Mouse (Mus musculus): ENCODE data around the gene Trpv5. TPM values are rescaled to one million over a fixed set of nuclear protein-coding genes. Genes with fewer than 3 reads are reported as not detected.

Gene Trpv5
- polyA plus RNA-seq, 1 experiment from 2014 or later = not detected

DNA sequence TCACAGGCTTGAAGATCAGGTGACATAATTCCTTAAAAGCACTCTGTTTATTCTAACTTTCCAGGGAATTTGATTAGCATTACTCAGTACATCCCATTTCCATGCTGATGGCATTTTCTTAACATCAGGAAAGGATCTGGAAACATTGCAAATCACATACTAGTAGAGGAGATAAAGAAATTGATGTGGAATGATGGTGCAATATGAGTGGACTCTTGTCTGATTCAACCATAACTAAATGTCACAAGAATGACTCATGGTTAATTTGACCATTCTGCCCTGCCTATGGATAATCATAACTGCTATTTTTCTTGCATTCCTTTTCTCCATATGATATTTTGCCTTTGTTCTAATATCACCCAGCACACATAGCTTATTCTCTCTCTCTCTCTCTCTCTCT, 11.6 kb upstream of the Trpv5 start:
- H3K4me2 ChIP-seq (ENCODE audit: low read length) = no peak overlapping the region
- H3K36me3 ChIP-seq (ENCODE audit: control insufficient read depth, insufficient read depth, low read length) = no peaks in the 10 kb centered on the region
- H3K27ac ChIP-seq (ENCODE audit: low read depth, low read length) = no peak overlapping the region
- no peaks in the 10 kb centered on the region for H3K27me3 ChIP-seq (replicated peaks; ENCODE audit: control insufficient read depth, insufficient read depth, low read length)
- no peak for ATAC-seq
- H3K9ac ChIP-seq (ENCODE audit: low read length) = no peak overlapping the region
- no peak overlapping the region for H3K4me3 ChIP-seq (ENCODE audit: low read depth, low read length)
- H3K4me1 ChIP-seq (ENCODE audit: control insufficient read depth, insufficient read depth, low read length) = no peaks in the 10 kb centered on the region
- no peaks in the 10 kb centered on the region for H3K9me3 ChIP-seq (replicated peaks; ENCODE audit: control insufficient read depth, low read length)
- no peak for DNase-seq (ENCODE audit: low spot score)

DNA sequence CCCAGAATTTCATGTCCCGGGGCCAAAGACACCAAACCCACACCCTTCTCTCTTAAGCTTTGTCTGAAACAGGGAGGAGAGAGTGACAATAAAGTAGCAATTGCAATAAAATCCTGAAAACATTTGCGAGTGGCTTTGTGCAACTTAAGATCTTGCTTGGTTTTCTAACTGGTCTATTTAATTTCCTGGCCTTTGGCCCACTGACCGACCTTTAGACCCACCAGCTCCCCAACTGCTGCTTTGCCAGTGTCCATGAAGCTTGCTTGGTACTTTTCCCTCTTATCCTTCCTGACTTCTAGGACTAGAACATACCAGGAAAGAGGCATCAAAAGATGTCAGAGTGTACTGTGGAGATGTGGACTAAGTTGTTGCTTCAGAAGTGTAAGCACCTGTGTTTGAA, 5.0 kb upstream of the Trpv5 start:
- H3K4me1 ChIP-seq (ENCODE audit: control insufficient read depth, insufficient read depth, low read length) = no peaks in the 10 kb centered on the region
- H3K27me3 ChIP-seq (replicated peaks; ENCODE audit: control insufficient read depth, insufficient read depth, low read length) = no peaks in the 10 kb centered on the region
- no peak overlapping the region for H3K27ac ChIP-seq (ENCODE audit: low read depth, low read length)
- no peak overlapping the region for H3K4me3 ChIP-seq (ENCODE audit: low read depth, low read length)
- ATAC-seq (no peak), DNase-seq (ENCODE audit: low spot score) (no peak)
- no peak overlapping the region for H3K9ac ChIP-seq (ENCODE audit: low read length)
- no peaks in the 10 kb centered on the region for H3K9me3 ChIP-seq (replicated peaks; ENCODE audit: control insufficient read depth, low read length)
- no peak overlapping the region for H3K4me2 ChIP-seq (ENCODE audit: low read length)
- WGBS = 88% methylated on average over 3 of the region's 3 CpGs
- no peaks in the 10 kb centered on the region for H3K36me3 ChIP-seq (ENCODE audit: control insufficient read depth, insufficient read depth, low read length)

DNA sequence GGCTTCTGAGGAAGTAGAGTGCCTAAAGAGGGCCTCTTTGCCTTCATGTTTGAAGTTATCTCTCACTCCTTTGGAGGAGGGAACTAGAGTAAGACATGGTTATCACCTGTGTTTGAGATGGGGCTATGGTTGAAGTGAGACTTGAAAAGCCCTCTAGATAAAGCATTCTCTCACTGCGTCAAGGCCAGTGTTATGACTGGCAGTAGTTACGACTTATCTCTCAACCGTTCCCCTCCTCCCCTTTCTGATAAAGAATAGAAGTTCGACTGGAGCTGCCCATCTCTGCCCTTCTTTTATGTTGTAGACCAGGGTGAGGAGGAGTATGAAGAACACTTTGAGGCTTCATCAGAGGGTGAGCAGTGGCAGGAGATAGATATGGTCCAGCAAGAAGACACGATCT, 4.3 kb upstream of the Trpv5 start:
- H3K9ac ChIP-seq (ENCODE audit: low read length) = no peak overlapping the region
- H3K4me1 ChIP-seq (ENCODE audit: control insufficient read depth, insufficient read depth, low read length) = no peaks in the 10 kb centered on the region
- no peak for DNase-seq (ENCODE audit: low spot score)
- WGBS = 94% methylated on average over 5 of the region's 5 CpGs
- no peaks in the 10 kb centered on the region for H3K27me3 ChIP-seq (replicated peaks; ENCODE audit: control insufficient read depth, insufficient read depth, low read length)
- H3K36me3 ChIP-seq (ENCODE audit: control insufficient read depth, insufficient read depth, low read length) = no peaks in the 10 kb centered on the region
- no peak overlapping the region for H3K27ac ChIP-seq (ENCODE audit: low read depth, low read length)
- ATAC-seq = no peak
- no peak overlapping the region for H3K4me2 ChIP-seq (ENCODE audit: low read length)
- no peaks in the 10 kb centered on the region for H3K9me3 ChIP-seq (replicated peaks; ENCODE audit: control insufficient read depth, low read length)
- H3K4me3 ChIP-seq (ENCODE audit: low read depth, low read length) = no peak overlapping the region

DNA sequence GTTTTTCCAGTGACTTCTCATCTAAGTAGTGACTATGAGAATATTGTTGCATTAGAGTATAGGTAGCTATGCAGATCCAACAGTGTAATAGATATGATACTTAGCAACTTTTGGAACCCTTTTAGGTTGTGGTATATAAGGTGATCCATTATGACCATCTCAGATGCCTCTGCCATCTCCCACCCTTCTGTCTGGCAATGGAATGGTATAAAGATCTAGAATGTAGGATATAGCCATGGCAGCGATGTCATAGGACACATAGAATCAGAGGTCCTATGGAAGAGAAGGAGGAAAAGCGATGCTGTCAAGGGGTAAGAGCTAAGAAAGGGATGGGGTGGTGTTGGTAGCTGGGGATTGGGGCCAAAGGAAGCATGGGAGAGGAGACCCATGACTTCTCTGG, 3.6 kb upstream of the Trpv5 start, which contains the start of gene Llcfc1:
Gene Llcfc1, plus strand, starts transcription at position 301 of the 400 bp plus-strand sequence.
- H3K27me3 ChIP-seq (replicated peaks; ENCODE audit: control insufficient read depth, insufficient read depth, low read length) = no peaks in the 10 kb centered on the region
- H3K27ac ChIP-seq (ENCODE audit: low read depth, low read length) = no peak within 1 kb of the TSS
- ATAC-seq (no peak), DNase-seq (ENCODE audit: low spot score) (no peak)
- H3K4me1 ChIP-seq (ENCODE audit: control insufficient read depth, insufficient read depth, low read length) = no peaks in the 10 kb centered on the region
- no peaks in the 10 kb centered on the region for H3K36me3 ChIP-seq (ENCODE audit: control insufficient read depth, insufficient read depth, low read length)
- H3K4me2 ChIP-seq (ENCODE audit: low read length) = no peak within 1 kb of the TSS
- no peak within 1 kb of the TSS for H3K9ac ChIP-seq (ENCODE audit: low read length)
- no peaks in the 10 kb centered on the region for H3K9me3 ChIP-seq (replicated peaks; ENCODE audit: control insufficient read depth, low read length)
- no peak within 1 kb of the TSS for H3K4me3 ChIP-seq (ENCODE audit: low read depth, low read length)
- 82% methylated on average over 2 of the region's 2 CpGs for WGBS

DNA sequence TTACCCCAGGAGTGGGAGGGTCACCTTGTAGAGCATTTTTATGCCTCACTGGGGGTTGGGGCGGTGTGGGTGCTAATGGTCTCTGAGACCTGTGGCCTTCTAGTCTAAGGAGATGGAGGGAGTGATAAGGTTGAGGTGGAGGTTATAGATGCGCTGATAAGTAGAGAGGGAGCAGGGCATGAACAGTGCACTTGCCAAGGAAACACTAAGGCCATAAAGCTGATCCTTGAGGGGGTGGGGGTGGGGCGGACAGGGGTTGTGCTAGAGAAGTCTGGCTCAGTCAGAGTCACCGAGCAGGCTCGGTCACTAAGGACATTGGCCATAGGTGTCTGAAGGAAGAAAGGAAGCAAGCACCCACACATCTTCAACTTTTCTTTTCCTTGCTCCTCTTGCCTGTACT, 1.1 kb upstream of the Trpv5 start:
- DNase-seq (ENCODE audit: low spot score) (no peak), ATAC-seq (no peak)
- no peaks in the 10 kb centered on the region for H3K36me3 ChIP-seq (ENCODE audit: control insufficient read depth, insufficient read depth, low read length)
- H3K4me2 ChIP-seq (ENCODE audit: low read length) = no peak overlapping the region
- no peaks in the 10 kb centered on the region for H3K9me3 ChIP-seq (replicated peaks; ENCODE audit: control insufficient read depth, low read length)
- no peak overlapping the region for H3K9ac ChIP-seq (ENCODE audit: low read length)
- 87% methylated on average over 5 of the region's 5 CpGs for WGBS
- no peak overlapping the region for H3K27ac ChIP-seq (ENCODE audit: low read depth, low read length)
- H3K4me3 ChIP-seq (ENCODE audit: low read depth, low read length) = no peak overlapping the region
- no peaks in the 10 kb centered on the region for H3K27me3 ChIP-seq (replicated peaks; ENCODE audit: control insufficient read depth, insufficient read depth, low read length)
- H3K4me1 ChIP-seq (ENCODE audit: control insufficient read depth, insufficient read depth, low read length) = no peaks in the 10 kb centered on the region

DNA sequence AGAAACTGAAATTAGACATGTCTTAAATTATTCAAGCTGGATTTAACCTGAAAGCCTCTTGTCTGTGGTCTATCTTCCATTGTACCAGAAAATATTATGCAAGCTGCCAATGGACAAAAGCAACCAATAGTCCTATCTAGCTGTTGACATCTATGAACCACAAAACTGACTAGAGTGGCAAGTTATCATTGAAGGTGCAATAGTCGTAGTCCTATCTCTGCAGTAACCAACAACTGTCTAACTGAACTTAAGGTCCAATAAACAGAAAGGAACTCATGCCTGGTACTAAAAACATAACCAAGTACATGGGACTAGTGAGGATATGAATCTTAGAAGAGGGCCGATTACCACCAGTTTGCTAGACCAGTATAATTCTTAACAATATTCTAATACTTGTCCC, 4.0 kb downstream of the Trpv5 start:
- Histone ChIP-seq H3K36me3 (ENCODE audit: control insufficient read depth, insufficient read depth, low read length) (no peaks in the 10 kb centered on the region), H3K4me1 (ENCODE audit: control insufficient read depth, insufficient read depth, low read length) (no peaks in the 10 kb centered on the region), H3K9me3 (replicated peaks; ENCODE audit: control insufficient read depth, low read length) (no peaks in the 10 kb centered on the region), H3K4me2 (ENCODE audit: low read length) (no peak overlapping the region), H3K9ac (ENCODE audit: low read length) (no peak overlapping the region), H3K4me3 (ENCODE audit: low read depth, low read length) (no peak overlapping the region), H3K27ac (ENCODE audit: low read depth, low read length) (no peak overlapping the region), H3K27me3 (replicated peaks; ENCODE audit: control insufficient read depth, insufficient read depth, low read length) (no peaks in the 10 kb centered on the region)
- 93% methylated on average over 2 of the region's 2 CpGs for WGBS
- no peak for ATAC-seq
- no peak for DNase-seq (ENCODE audit: low spot score)

DNA sequence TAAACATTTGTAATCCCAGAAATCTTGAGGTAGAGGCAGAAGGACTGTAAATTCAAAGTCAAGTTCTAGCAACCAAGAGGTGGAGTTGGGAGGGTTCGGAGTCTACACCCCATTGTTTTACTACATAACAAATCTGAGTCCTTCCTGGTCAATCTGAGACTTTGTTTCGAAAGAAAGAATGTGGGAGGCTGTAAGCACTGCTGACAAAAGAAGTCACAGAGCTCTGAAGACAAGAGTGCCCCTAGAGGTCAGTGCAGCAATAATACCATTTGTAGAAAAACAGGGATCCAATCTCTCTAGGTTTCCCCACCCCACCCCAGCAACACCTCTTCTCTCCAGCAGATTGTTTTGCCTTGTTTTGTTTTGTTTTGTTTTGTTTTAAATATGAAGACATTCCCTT, 18.2 kb downstream of the Trpv5 start:
- Histone ChIP-seq H3K4me1 (ENCODE audit: control insufficient read depth, insufficient read depth, low read length) (no peaks in the 10 kb centered on the region), H3K27me3 (replicated peaks; ENCODE audit: control insufficient read depth, insufficient read depth, low read length) (no peaks in the 10 kb centered on the region), H3K4me2 (ENCODE audit: low read length) (no peak overlapping the region), H3K9me3 (replicated peaks; ENCODE audit: control insufficient read depth, low read length) (no peaks in the 10 kb centered on the region), H3K27ac (ENCODE audit: low read depth, low read length) (no peak overlapping the region), H3K9ac (ENCODE audit: low read length) (no peak overlapping the region), H3K36me3 (ENCODE audit: control insufficient read depth, insufficient read depth, low read length) (no peaks in the 10 kb centered on the region), H3K4me3 (ENCODE audit: low read depth, low read length) (no peak overlapping the region)
- DNase-seq (ENCODE audit: low spot score) (peak; percentile 3), ATAC-seq (no peak)
- 33% methylated on average over 2 of the region's 2 CpGs for WGBS

DNA sequence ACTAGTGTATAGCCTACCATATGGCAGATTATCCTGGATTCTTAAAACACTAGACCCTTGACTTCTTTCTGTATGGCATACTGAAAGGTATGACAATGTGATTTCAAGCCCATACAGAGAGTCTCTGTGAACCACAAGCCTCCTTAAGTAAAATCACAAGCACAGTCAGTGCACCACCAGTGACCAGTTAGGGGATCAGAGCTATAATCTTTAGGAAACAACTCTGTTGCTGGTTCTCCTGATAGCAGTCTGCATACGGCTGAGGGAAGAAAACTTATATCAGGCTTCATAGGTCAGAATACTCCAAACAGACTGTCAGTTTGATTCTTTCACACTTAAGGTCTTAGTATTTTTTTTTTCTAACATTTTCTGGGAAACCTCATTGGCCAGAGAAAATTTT, 22.1 kb downstream of the Trpv5 start:
- H3K27ac ChIP-seq (ENCODE audit: low read depth, low read length) = no peak overlapping the region
- WGBS = 86% methylated on average over 1 of the region's 1 CpGs
- no peaks in the 10 kb centered on the region for H3K4me1 ChIP-seq (ENCODE audit: control insufficient read depth, insufficient read depth, low read length)
- no peaks in the 10 kb centered on the region for H3K27me3 ChIP-seq (replicated peaks; ENCODE audit: control insufficient read depth, insufficient read depth, low read length)
- H3K36me3 ChIP-seq (ENCODE audit: control insufficient read depth, insufficient read depth, low read length) = no peaks in the 10 kb centered on the region
- no peak for ATAC-seq
- H3K9me3 ChIP-seq (replicated peaks; ENCODE audit: control insufficient read depth, low read length) = no peaks in the 10 kb centered on the region
- no peak overlapping the region for H3K9ac ChIP-seq (ENCODE audit: low read length)
- DNase-seq (ENCODE audit: low spot score) = no peak
- no peak overlapping the region for H3K4me3 ChIP-seq (ENCODE audit: low read depth, low read length)
- H3K4me2 ChIP-seq (ENCODE audit: low read length) = no peak overlapping the region

DNA sequence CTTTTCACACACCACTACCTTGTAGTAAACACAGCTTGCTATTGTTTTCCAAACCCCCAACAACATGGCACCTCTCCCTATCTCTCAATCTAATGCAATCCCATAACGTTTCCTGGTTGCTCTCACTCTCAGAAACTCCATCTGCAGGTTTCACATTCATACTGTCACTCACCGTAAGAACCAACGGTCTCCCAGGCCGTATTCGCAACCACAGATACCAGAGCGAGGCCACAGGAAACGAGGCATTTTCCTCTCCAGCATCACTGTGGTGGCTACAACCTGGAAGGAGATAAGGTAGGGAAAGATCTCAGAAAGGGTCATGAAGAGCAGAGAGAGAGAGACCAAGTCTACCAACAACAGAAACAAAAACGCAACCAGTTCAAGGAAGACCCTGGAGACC, 25.9 kb downstream of the Trpv5 start:
- Histone ChIP-seq H3K27me3 (replicated peaks; ENCODE audit: control insufficient read depth, insufficient read depth, low read length) (no peaks in the 10 kb centered on the region), H3K9me3 (replicated peaks; ENCODE audit: control insufficient read depth, low read length) (no peaks in the 10 kb centered on the region), H3K4me3 (ENCODE audit: low read depth, low read length) (no peak overlapping the region), H3K36me3 (ENCODE audit: control insufficient read depth, insufficient read depth, low read length) (no peaks in the 10 kb centered on the region), H3K27ac (ENCODE audit: low read depth, low read length) (no peak overlapping the region), H3K4me1 (ENCODE audit: control insufficient read depth, insufficient read depth, low read length) (no peaks in the 10 kb centered on the region), H3K9ac (ENCODE audit: low read length) (no peak overlapping the region), H3K4me2 (ENCODE audit: low read length) (no peak overlapping the region)
- WGBS = 86% methylated on average over 8 of the region's 8 CpGs
- DNase-seq (ENCODE audit: low spot score) = no peak
- ATAC-seq = no peak

DNA sequence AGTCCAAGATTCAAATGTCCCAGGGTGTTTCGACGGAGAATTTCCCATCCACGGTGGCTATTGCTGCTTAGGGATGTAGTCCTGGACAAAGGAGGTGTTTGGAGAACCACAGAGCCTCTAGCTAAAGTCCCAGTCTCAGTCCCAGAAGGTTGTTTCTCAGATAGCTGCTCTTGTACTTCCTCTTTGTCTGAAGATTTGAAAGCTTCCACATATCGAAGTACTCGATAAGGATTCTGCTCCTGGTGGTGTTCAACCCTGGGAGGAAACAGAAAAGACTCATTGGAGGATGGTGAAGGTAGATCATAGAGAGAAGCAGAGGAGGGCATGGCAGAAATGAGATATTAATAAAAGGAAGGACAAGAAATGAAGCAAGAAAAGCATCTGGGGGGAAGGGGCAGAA, 27.4 kb downstream of the Trpv5 start:
- 98% methylated on average over 5 of the region's 5 CpGs for WGBS
- H3K9ac ChIP-seq (ENCODE audit: low read length) = no peak overlapping the region
- H3K27ac ChIP-seq (ENCODE audit: low read depth, low read length) = no peak overlapping the region

More for the DNA sequence above, 27.4 kb downstream of the Trpv5 start:
- Histone ChIP-seq H3K9me3 (replicated peaks; ENCODE audit: control insufficient read depth, low read length) (no peaks in the 10 kb centered on the region), H3K4me2 (ENCODE audit: low read length) (no peak overlapping the region), H3K4me1 (ENCODE audit: control insufficient read depth, insufficient read depth, low read length) (no peaks in the 10 kb centered on the region), H3K36me3 (ENCODE audit: control insufficient read depth, insufficient read depth, low read length) (no peaks in the 10 kb centered on the region), H3K27me3 (replicated peaks; ENCODE audit: control insufficient read depth, insufficient read depth, low read length) (no peaks in the 10 kb centered on the region), H3K4me3 (ENCODE audit: low read depth, low read length) (no peak overlapping the region)
- DNase-seq (ENCODE audit: low spot score) = no peak
- no peak for ATAC-seq
